Mouse (Mus musculus) CH12.LX (cell line): Measurements from ENCODE around the gene Pdcd1lg2. TPM values are rescaled to one million over a fixed set of nuclear protein-coding genes. Genes with fewer than 3 reads are reported as not detected.

Experiments
- DNase-seq: peaks from one replicate; pipeline ENCODE4 v3.0.0-alpha.2; 2013; ENCODE audit errors: extremely low read depth
- H3K27ac ChIP-seq: 2 replicates; pipeline ENCODE4 v1.5.1; 2012; ENCODE audit warnings: low read depth, mild to moderate bottlenecking, control low read depth, moderate library complexity; ENCODE audit not compliant: insufficient read depth
- H3K27me3 ChIP-seq: replicated peaks from 2 replicates; pipeline ENCODE3; 2012; ENCODE audit warnings: inconsistent platforms
- H3K36me3 ChIP-seq, 2 experiments: replicated peaks in 1 of 2; 2 replicates each; pipeline versions ENCODE3 to v1.6.1; 2012; ENCODE audit warnings: inconsistent platforms in 1 of 2, low read length in 1 of 2, mild to moderate bottlenecking in 1 of 2, mixed read lengths in 1 of 2, moderate library complexity in 1 of 2; ENCODE audit not compliant: control insufficient read depth in 1 of 2, insufficient read depth in 1 of 2
- H3K4me1 ChIP-seq, 2 experiments: 2 replicates each; pipeline ENCODE4 v1.6.1; 2012; ENCODE audit warnings: inconsistent platforms in 1 of 2, moderate library complexity in 1 of 2; ENCODE audit not compliant: insufficient read depth in 2 of 2, control insufficient read depth in 1 of 2
- H3K4me2 ChIP-seq: 2 replicates; pipeline ENCODE4 v1.6.1; 2012; ENCODE audit warnings: low read depth, mild to moderate bottlenecking, control low read depth; ENCODE audit not compliant: poor library complexity, insufficient read depth, severe bottlenecking
- H3K4me3 ChIP-seq, 3 experiments: fragments of 150-350 bp in 1 of 3; sonication (generic) in 1 of 3; replicated peaks in 1 of 3; 2 replicates each; pipeline versions ENCODE3 to v1.5.1; 2011 to 2012; ENCODE audit warnings: low read depth in 2 of 3, low read length in 2 of 3, mild to moderate bottlenecking in 2 of 3, moderate library complexity in 2 of 3, control low read depth in 1 of 3, improper control_type of control experiment in 1 of 3, inconsistent platforms in 1 of 3, mixed read lengths in 1 of 3; ENCODE audit not compliant: poor library complexity in 1 of 3
- H3K79me2 ChIP-seq: replicated peaks from 2 replicates; pipeline ENCODE4 v1.6.1; 2012; ENCODE audit warnings: mild to moderate bottlenecking, moderate library complexity; ENCODE audit not compliant: control insufficient read depth, poor library complexity, insufficient read depth, severe bottlenecking; ENCODE audit errors: extremely low read depth
- H3K9ac ChIP-seq: 2 replicates; pipeline ENCODE4 v1.6.1; 2012; ENCODE audit warnings: low read depth, mild to moderate bottlenecking, control low read depth, moderate library complexity; ENCODE audit not compliant: insufficient read depth
- H3K9me3 ChIP-seq: replicated peaks from 2 replicates; pipeline ENCODE3; 2012; ENCODE audit warnings: low read length, inconsistent platforms, mixed read lengths
- BHLHE40 ChIP-seq: IDR thresholded peaks from 2 replicates; pipeline ENCODE4 v1.6.1; 2011; ENCODE audit warnings: mild to moderate bottlenecking, low read depth, low read length, improper control_type of control experiment
- CHD1 ChIP-seq: IDR thresholded peaks from 2 replicates; pipeline ENCODE4 v1.6.1; 2012; ENCODE audit warnings: low read depth, low read length, improper control_type of control experiment, inconsistent platforms
- EP300 ChIP-seq: IDR thresholded peaks from 2 replicates; pipeline ENCODE4 v1.6.1; 2011; ENCODE audit warnings: low read length, improper control_type of control experiment
- ETS1 ChIP-seq: conservative IDR thresholded peaks from 2 replicates; pipeline ENCODE4 v1.6.1; 2012; ENCODE audit warnings: low read depth, mild to moderate bottlenecking, inconsistent platforms, low read length, improper control_type of control experiment, moderate library complexity
- KAT2A ChIP-seq: IDR thresholded peaks from 2 replicates; pipeline ENCODE4 v1.6.1; 2012; ENCODE audit warnings: low read length, improper control_type of control experiment, inconsistent platforms; ENCODE audit not compliant: insufficient replicate concordance
- MAFK ChIP-seq: IDR thresholded peaks from 2 replicates; pipeline ENCODE4 v1.6.1; 2011; ENCODE audit warnings: low read length, improper control_type of control experiment; ENCODE audit not compliant: insufficient replicate concordance
- MAX ChIP-seq: IDR thresholded peaks from 2 replicates; pipeline ENCODE4 v1.6.1; 2011; ENCODE audit warnings: low read length, improper control_type of control experiment
- MAZ ChIP-seq: IDR thresholded peaks from 2 replicates; pipeline ENCODE4 v1.6.1; 2012; ENCODE audit warnings: low read depth, mild to moderate bottlenecking, inconsistent platforms, low read length, improper control_type of control experiment, moderate library complexity
- MEF2A ChIP-seq: IDR thresholded peaks from 2 replicates; pipeline ENCODE4 v1.6.1; 2014; ENCODE audit warnings: low read depth, mild to moderate bottlenecking, inconsistent platforms, low read length, improper control_type of control experiment, borderline replicate concordance
- MXI1 ChIP-seq: IDR thresholded peaks from 2 replicates; pipeline ENCODE4 v1.6.1; 2011; ENCODE audit warnings: mild to moderate bottlenecking, low read depth, low read length, improper control_type of control experiment
- MYC ChIP-seq: IDR thresholded peaks from 2 replicates; pipeline ENCODE4 v1.6.1; 2011; ENCODE audit warnings: low read depth, mild to moderate bottlenecking, improper control_type of control experiment, low read length
- NRF1 ChIP-seq: IDR thresholded peaks from 2 replicates; pipeline ENCODE4 v1.6.1; 2014; ENCODE audit warnings: low read depth, mild to moderate bottlenecking, inconsistent platforms, low read length, improper control_type of control experiment, moderate library complexity
- PAX5 ChIP-seq: IDR thresholded peaks from 2 replicates; pipeline ENCODE4 v1.6.1; 2012; ENCODE audit warnings: low read length, inconsistent platforms, mixed read lengths
- POLR2A ChIP-seq: IDR thresholded peaks from 2 replicates; pipeline ENCODE4 v1.6.1; 2011; ENCODE audit warnings: low read depth, mild to moderate bottlenecking, improper control_type of control experiment, low read length
- RCOR1 ChIP-seq: conservative IDR thresholded peaks from 2 replicates; pipeline ENCODE4 v1.6.1; 2012; ENCODE audit warnings: low read depth, mild to moderate bottlenecking, inconsistent platforms, low read length, improper control_type of control experiment
- SIN3A ChIP-seq: IDR thresholded peaks from 2 replicates; pipeline ENCODE4 v1.6.1; 2012; ENCODE audit warnings: low read length, improper control_type of control experiment, inconsistent platforms
- TBP ChIP-seq: conservative IDR thresholded peaks from 2 replicates; pipeline ENCODE4 v1.6.1; 2011; ENCODE audit warnings: low read depth, low read length, improper control_type of control experiment
- TCF12 ChIP-seq: IDR thresholded peaks from 2 replicates; pipeline ENCODE4 v1.6.1; 2014; ENCODE audit warnings: low read depth, mild to moderate bottlenecking, inconsistent platforms, low read length, improper control_type of control experiment
- UBTF ChIP-seq: IDR thresholded peaks from 2 replicates; pipeline ENCODE4 v1.6.1; 2012; ENCODE audit warnings: low read depth, mild to moderate bottlenecking, inconsistent platforms, low read length, improper control_type of control experiment, moderate library complexity
- ZMIZ1 ChIP-seq: IDR thresholded peaks from 2 replicates; pipeline ENCODE4 v1.6.1; 2012; ENCODE audit warnings: low read depth, mild to moderate bottlenecking, inconsistent platforms, low read length, improper control_type of control experiment
- ZNF384 ChIP-seq: IDR thresholded peaks from 2 replicates; pipeline ENCODE4 v1.6.1; 2012; ENCODE audit warnings: low read depth, low read length, improper control_type of control experiment, inconsistent platforms
- dilution Hi-C: fragments of 300-500 bp; cut with MboI; formaldehyde crosslinking; loops from 2 replicates; pipeline ENCODE4 v1.14.3; 2020; ENCODE audit warnings: low sequenced_read_pairs; ENCODE audit not compliant: extremely low pct_unique_long_range_greater_than_20kb, extremely low pct_ligation_motif_present
- in situ Hi-C: fragments of 300-500 bp; cut with MboI; formaldehyde crosslinking; loops from 3 replicates; pipeline ENCODE4 v1.14.3; 2019; ENCODE audit warnings: low sequenced_read_pairs, low pct_ligation_motif_present, low pct_unique_long_range_greater_than_20kb, mixed read lengths
- polyA plus RNA-seq: library from polyadenylated mRNA; unstranded; fragments of >175 nt; gene quantifications from 2 replicates; pipeline ENCODE4 v1.2.1, GENCODE M21; 2012; ENCODE audit warnings: low read depth; ENCODE audit not compliant: insufficient read length
- total RNA-seq, 2 experiments: library from RNA; depleted of rRNA; stranded (reverse); fragments of 300-350 nt in 1 of 2; fragments of >200 nt in 1 of 2; gene quantifications; 2 replicates each; pipeline ENCODE4 v1.2.3; 2012 to 2014

Pdcd1lg2 gene
- total and polyA plus RNA-seq, 3 experiments, result 1.4 to 5.5 (median 1.7) TPM

DNA sequence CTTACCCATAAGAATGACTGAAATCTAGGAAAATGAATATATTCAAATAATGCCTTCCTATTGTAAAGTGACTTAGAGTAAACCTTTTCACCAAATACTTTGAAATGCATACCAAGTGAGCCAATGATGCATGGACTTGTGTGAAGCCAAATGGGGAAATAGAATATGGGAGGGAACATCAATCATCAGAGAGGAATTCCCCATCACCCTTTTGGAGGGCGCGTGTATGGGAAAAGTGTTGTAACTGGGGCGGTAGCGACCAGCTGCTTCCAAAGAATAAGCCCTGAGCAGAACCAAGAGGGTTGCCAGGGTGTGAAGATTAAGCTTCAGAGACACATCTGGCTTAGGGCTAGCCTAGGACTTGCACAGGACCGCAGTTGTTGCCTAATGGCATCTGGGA, 27.4 kb upstream of the Pdcd1lg2 start:
- Histone ChIP-seq H3K4me2 (peak overlapping the region; percentile 61; the same call in 1 of the 2 replicates), H3K36me3 (peaks cover 62 to 81% of the 10 kb centered on the region in 2 experiments), H3K27me3 (no peaks in the 10 kb centered on the region), H3K9me3 (no peaks in the 10 kb centered on the region), H3K79me2 (peaks cover 5% of the 10 kb centered on the region), H3K4me3 (peak overlapping the region; percentile 23 to 66 (median 58)), H3K27ac (peak overlapping the region; percentile 95), H3K4me1 (peaks cover 30 to 78% of the 10 kb centered on the region in 2 experiments), H3K9ac (peak overlapping the region; percentile 91)
- peak; percentile 77 for DNase-seq
- in situ Hi-C loops (no loop called here), dilution Hi-C loops (no loop called here)
- TF ChIP-seq ZNF384 (no peak), POLR2A (0 out of 2 replicates have a peak, but pooled peaks have one; percentile 11), UBTF (no peak), NRF1 (0 out of 2 replicates have a peak, but pooled peaks have one; percentile 14), MAX (peak; percentile 49), PAX5 (no peak), MAZ (0 out of 2 replicates have a peak, but pooled peaks have one; percentile 47), ZMIZ1 (no peak), MAFK (no peak), MXI1 (0 out of 2 replicates have a peak, but pooled peaks have one; percentile 48), SIN3A (peak; percentile 51), MEF2A (peak; percentile 71; the same call in 1 of the 2 replicates), KAT2A (no peak), MYC (0 out of 2 replicates have a peak, but pooled peaks have one; percentile 15), BHLHE40 (peak; percentile 59), TBP (no peak), ETS1 (peak; percentile 82), RCOR1 (no peak), EP300 (peak; percentile 66), CHD1 (peak; percentile 54; the same call in 1 of the 2 replicates), TCF12 (peak; percentile 33; the same call in 1 of the 2 replicates)

DNA sequence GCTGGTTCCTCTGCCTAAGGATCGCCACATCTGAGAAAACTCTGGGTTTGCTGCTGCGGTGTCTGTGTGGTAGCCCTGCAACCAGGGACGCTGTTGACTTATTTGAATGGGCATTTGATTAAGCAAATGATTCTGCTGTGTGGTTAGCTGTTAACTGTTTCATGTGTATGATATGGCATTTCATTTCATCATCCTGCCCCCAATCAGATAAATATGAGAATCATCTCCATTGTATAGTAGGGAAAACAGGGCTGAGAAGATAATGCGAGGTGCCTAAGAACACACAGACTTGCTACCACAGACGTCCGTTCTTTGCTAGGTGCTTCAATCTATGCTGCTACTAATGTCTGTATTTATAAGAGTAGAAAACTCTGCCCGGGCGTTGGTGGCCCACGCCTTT, 26.3 kb upstream of the Pdcd1lg2 start:
- peak overlapping the region; percentile 95 for H3K27ac ChIP-seq
- peaks cover 57 to 75% of the 10 kb centered on the region in 2 experiments for H3K36me3 ChIP-seq
- peaks cover 28 to 70% of the 10 kb centered on the region in 2 experiments for H3K4me1 ChIP-seq
- no peaks in the 10 kb centered on the region for H3K9me3 ChIP-seq
- no peaks in the 10 kb centered on the region for H3K27me3 ChIP-seq
- 0 out of 2 replicates have a peak, but pooled peaks have one; percentile 24 for TF ChIP-seq POLR2A
- no peak for TF ChIP-seq SIN3A
- no peak for TF ChIP-seq RCOR1
- 0 out of 2 replicates have a peak, but pooled peaks have one; percentile 24 for TF ChIP-seq TBP
- DNase-seq, result no peak
- dilution Hi-C loops (no loop called here), in situ Hi-C loops (no loop called here)
- H3K4me2 ChIP-seq, result peak overlapping the region; percentile 63
- peak overlapping the region; percentile 91 for H3K9ac ChIP-seq
- H3K79me2 ChIP-seq, result no peaks in the 10 kb centered on the region
- H3K4me3 ChIP-seq, result peak overlapping the region; percentile 23 to 66 (median 58)
